Mouse (Mus musculus): ENCODE measurements around the gene Vps8. TPM values are rescaled to one million over a fixed set of nuclear protein-coding genes. Genes with fewer than 3 reads are reported as not detected.

Vps8 gene
- polyA plus RNA-seq, 1 experiment = 19.4 TPM

DNA sequence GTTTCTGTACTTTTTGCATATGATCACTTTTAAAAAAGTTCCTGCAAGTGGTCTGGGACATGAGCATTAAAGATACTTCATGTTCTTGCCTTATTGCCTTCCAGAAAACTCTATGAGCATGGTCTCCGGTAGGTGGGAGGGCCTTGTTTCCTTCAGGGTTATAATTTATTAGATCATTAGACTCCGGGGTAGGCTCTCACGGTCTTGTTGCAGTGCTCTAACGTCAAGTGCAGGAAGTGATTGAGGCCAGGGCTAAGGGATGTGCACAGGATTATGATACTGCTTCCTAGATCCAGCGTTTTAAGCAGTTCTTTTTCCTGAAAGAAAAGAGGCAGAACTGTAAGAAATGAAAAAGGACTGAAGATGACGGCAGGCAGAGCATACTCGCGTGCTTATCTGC is 27.0 kb downstream of the Vps8 start:
- Histone ChIP-seq H3ac (ENCODE audit: control insufficient read depth, insufficient read length) (no peak overlapping the region), H3K4me3 (no peak overlapping the region), H3K4me2 (ENCODE audit: low read depth) (no peak overlapping the region), H3K79me2 (ENCODE audit: control insufficient read depth, insufficient read depth) (no peaks in the 10 kb centered on the region), H3K36me3 (ENCODE audit: control insufficient read depth, insufficient read depth) (peaks cover 8% of the 10 kb centered on the region), H3K27me3 (ENCODE audit: control insufficient read depth, insufficient read depth, insufficient read length) (no peaks in the 10 kb centered on the region)
- TF ChIP-seq TCF12 (IDR thresholded peaks at IDR 0.05; ENCODE audit: insufficient read depth, poor library complexity, severe bottlenecking) (no peak), MAX (IDR thresholded peaks at IDR 0.05; ENCODE audit: low read depth) (no peak), TCF3 (IDR thresholded peaks at IDR 0.05; ENCODE audit: insufficient read length, low read depth) (no peak), SRF (IDR thresholded peaks at IDR 0.05; ENCODE audit: control insufficient read depth, insufficient read length, low read depth) (no peak), E2F4 (IDR thresholded peaks at IDR 0.05; ENCODE audit: insufficient read depth) (no peak), USF1 (IDR thresholded peaks at IDR 0.05; ENCODE audit: low read depth) (no peak), CEBPB (IDR thresholded peaks at IDR 0.05; ENCODE audit: insufficient read depth, poor library complexity, severe bottlenecking) (no peak), MYOG (IDR thresholded peaks at IDR 0.05; ENCODE audit: control insufficient read depth in 1 of 3, insufficient read depth in 1 of 3, insufficient read length in 2 of 3, low read depth in 2 of 3) (no peak)

GRCm38 (mm10) chr16:21452569-21452968 is 29.7 kb downstream of the Vps8 start:
- H3K36me3 ChIP-seq (ENCODE audit: control insufficient read depth, insufficient read depth) = peaks cover 10% of the 10 kb centered on the region
- H3K79me2 ChIP-seq (ENCODE audit: control insufficient read depth, insufficient read depth) = no peaks in the 10 kb centered on the region
- no peaks in the 10 kb centered on the region for H3K27me3 ChIP-seq (ENCODE audit: control insufficient read depth, insufficient read depth, insufficient read length)
- H3ac ChIP-seq (ENCODE audit: control insufficient read depth, insufficient read length) = no peak overlapping the region
- no peak overlapping the region for H3K4me2 ChIP-seq (ENCODE audit: low read depth)
- H3K4me3 ChIP-seq = no peak overlapping the region
- TF ChIP-seq MYOG (IDR thresholded peaks at IDR 0.05; ENCODE audit: control insufficient read depth in 1 of 3, insufficient read depth in 1 of 3, insufficient read length in 2 of 3, low read depth in 2 of 3) (no peak), TCF3 (IDR thresholded peaks at IDR 0.05; ENCODE audit: insufficient read length, low read depth) (no peak), SRF (IDR thresholded peaks at IDR 0.05; ENCODE audit: control insufficient read depth, insufficient read length, low read depth) (no peak), CEBPB (IDR thresholded peaks at IDR 0.05; ENCODE audit: insufficient read depth, poor library complexity, severe bottlenecking) (no peak), MYOD1 (IDR thresholded peaks at IDR 0.05; ENCODE audit: control insufficient read depth in 1 of 3, insufficient read length in 2 of 3, low read depth in 2 of 3) (no peak), POLR2A (IDR thresholded peaks at IDR 0.05; ENCODE audit: insufficient read length, low read depth) (no peak), REST (IDR thresholded peaks at IDR 0.05; ENCODE audit: insufficient read depth, insufficient read length) (no peak), E2F4 (IDR thresholded peaks at IDR 0.05; ENCODE audit: insufficient read depth) (no peak), POLR2AphosphoS2 (IDR thresholded peaks at IDR 0.05; ENCODE audit: insufficient read length, low read depth) (no peak), MAX (IDR thresholded peaks at IDR 0.05; ENCODE audit: low read depth) (no peak)

DNA sequence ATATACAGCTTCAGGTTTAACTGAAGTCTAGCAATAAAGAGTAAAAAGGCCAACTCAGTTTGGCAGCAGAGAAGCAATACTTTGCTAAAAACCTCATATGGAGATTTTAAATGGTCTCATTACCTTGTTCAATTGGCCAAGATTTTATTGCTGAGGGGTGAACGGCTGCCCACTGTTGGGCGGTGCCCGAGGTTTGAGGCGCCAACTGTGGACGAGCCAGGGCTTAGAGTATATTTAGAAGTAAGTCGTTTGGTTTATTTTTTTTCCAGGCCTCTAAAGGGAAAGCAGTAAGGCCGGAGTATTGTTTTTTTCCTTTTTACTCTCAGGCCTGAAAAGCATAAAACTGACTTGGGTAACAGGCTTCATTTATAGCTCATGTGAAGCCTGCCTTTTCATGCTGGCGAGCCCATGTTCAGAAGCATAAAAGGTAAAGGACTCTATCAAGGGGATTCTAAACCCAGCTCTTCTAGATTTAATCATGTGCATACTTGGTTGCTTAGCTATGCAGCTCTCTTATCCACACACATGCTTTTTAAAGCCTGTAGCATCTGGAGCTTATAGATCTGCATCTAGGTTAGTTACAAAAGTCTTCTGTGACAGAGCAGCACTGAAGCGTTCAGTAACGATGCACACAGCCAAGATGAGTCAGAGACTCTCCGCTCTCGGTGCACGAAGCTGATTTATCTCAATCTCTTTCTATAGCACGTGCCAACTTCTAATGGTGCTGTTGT is 34.9 kb downstream of the Vps8 start:
- TF ChIP-seq E2F4 (IDR thresholded peaks at IDR 0.05; ENCODE audit: insufficient read depth) (no peak), USF1 (IDR thresholded peaks at IDR 0.05; ENCODE audit: low read depth) (no peak), MYOD1 (IDR thresholded peaks at IDR 0.05; ENCODE audit: control insufficient read depth in 1 of 3, insufficient read length in 2 of 3, low read depth in 2 of 3) (no peak), MAX (IDR thresholded peaks at IDR 0.05; ENCODE audit: low read depth) (no peak), TCF3 (IDR thresholded peaks at IDR 0.05; ENCODE audit: insufficient read length, low read depth) (no peak), REST (IDR thresholded peaks at IDR 0.05; ENCODE audit: insufficient read depth, insufficient read length) (no peak), POLR2A (IDR thresholded peaks at IDR 0.05; ENCODE audit: insufficient read length, low read depth) (no peak), TCF12 (IDR thresholded peaks at IDR 0.05; ENCODE audit: insufficient read depth, poor library complexity, severe bottlenecking) (no peak), CEBPB (IDR thresholded peaks at IDR 0.05; ENCODE audit: insufficient read depth, poor library complexity, severe bottlenecking) (no peak), MYOG (IDR thresholded peaks at IDR 0.05; ENCODE audit: control insufficient read depth in 1 of 3, insufficient read depth in 1 of 3, insufficient read length in 2 of 3, low read depth in 2 of 3) (no peak), POLR2AphosphoS2 (IDR thresholded peaks at IDR 0.05; ENCODE audit: insufficient read length, low read depth) (no peak), SRF (IDR thresholded peaks at IDR 0.05; ENCODE audit: control insufficient read depth, insufficient read length, low read depth) (no peak)
- H3K4me2 ChIP-seq (ENCODE audit: low read depth) = no peak overlapping the region
- no peak overlapping the region for H3K4me3 ChIP-seq
- H3K27me3 ChIP-seq (ENCODE audit: control insufficient read depth, insufficient read depth, insufficient read length) = no peaks in the 10 kb centered on the region
- H3K36me3 ChIP-seq (ENCODE audit: control insufficient read depth, insufficient read depth) = peaks cover 25% of the 10 kb centered on the region
- no peaks in the 10 kb centered on the region for H3K79me2 ChIP-seq (ENCODE audit: control insufficient read depth, insufficient read depth)
- H3ac ChIP-seq (ENCODE audit: control insufficient read depth, insufficient read length) = no peak overlapping the region

- no peak for TF ChIP-seq POLR2AphosphoS2 (IDR thresholded peaks at IDR 0.05; ENCODE audit: insufficient read length, low read depth)
- TF ChIP-seq REST (IDR thresholded peaks at IDR 0.05; ENCODE audit: insufficient read depth, insufficient read length) = no peak
- TF ChIP-seq MYOD1 (IDR thresholded peaks at IDR 0.05; ENCODE audit: control insufficient read depth in 1 of 3, insufficient read length in 2 of 3, low read depth in 2 of 3) = no peak
- TF ChIP-seq CEBPB (IDR thresholded peaks at IDR 0.05; ENCODE audit: insufficient read depth, poor library complexity, severe bottlenecking) = no peak
- no peak for TF ChIP-seq USF1 (IDR thresholded peaks at IDR 0.05; ENCODE audit: low read depth)
- TF ChIP-seq MYOG (IDR thresholded peaks at IDR 0.05; ENCODE audit: control insufficient read depth in 1 of 3, insufficient read depth in 1 of 3, insufficient read length in 2 of 3, low read depth in 2 of 3) = no peak
- TF ChIP-seq E2F4 (IDR thresholded peaks at IDR 0.05; ENCODE audit: insufficient read depth) = no peak
- TF ChIP-seq POLR2A (IDR thresholded peaks at IDR 0.05; ENCODE audit: insufficient read length, low read depth) = no peak
- no peak overlapping the region for H3K4me2 ChIP-seq (ENCODE audit: low read depth)
- no peaks in the 10 kb centered on the region for H3K79me2 ChIP-seq (ENCODE audit: control insufficient read depth, insufficient read depth)
- H3ac ChIP-seq (ENCODE audit: control insufficient read depth, insufficient read length) = no peak overlapping the region
- H3K27me3 ChIP-seq (ENCODE audit: control insufficient read depth, insufficient read depth, insufficient read length) = no peaks in the 10 kb centered on the region
- H3K4me3 ChIP-seq = no peak overlapping the region
- H3K36me3 ChIP-seq (ENCODE audit: control insufficient read depth, insufficient read depth) = peaks cover 17% of the 10 kb centered on the region
These were observed 43.0 kb downstream of the Vps8 start for GRCm38 (mm10) chr16:21465868-21466267.
